Mouse (Mus musculus) heart, embryonic 16.5 days (tissue): Measurements from ENCODE around the gene Ppp1r35. TPM values are rescaled to one million over a fixed set of nuclear protein-coding genes. Genes with fewer than 3 reads are reported as not detected.

Source experiments
- ATAC-seq: fragments of 200-750 bp; cut with Nextera tagmentation; replicated peaks from 2 replicates; pipeline ENCODE4 v1.8.0; 2017; ENCODE audit warnings: moderate number of reproducible peaks; ENCODE audit not compliant: insufficient read depth, low FRiP score; ENCODE audit errors: extremely low read depth
- H3K27ac ChIP-seq: fragments of 300-500 bp; sonication (generic); 2 replicates; pipeline ENCODE4 v1.5.1; 2014; ENCODE audit warnings: mild to moderate bottlenecking, low read length, control low read depth, moderate library complexity
- H3K27me3 ChIP-seq: fragments of 300-500 bp; sonication (generic); 2 replicates; pipeline ENCODE4 v1.6.1; 2014; ENCODE audit warnings: low read length, mixed read lengths; ENCODE audit not compliant: control insufficient read depth, insufficient read depth
- H3K36me3 ChIP-seq: fragments of 300-500 bp; sonication (generic); 2 replicates; pipeline ENCODE4 v1.6.1; 2014; ENCODE audit not compliant: control insufficient read depth, insufficient read depth
- H3K4me1 ChIP-seq: fragments of 300-500 bp; sonication (generic); 2 replicates; pipeline ENCODE4 v1.6.1; 2014; ENCODE audit warnings: low read length, mixed read lengths; ENCODE audit not compliant: control insufficient read depth, insufficient read depth
- H3K4me2 ChIP-seq: fragments of 300-500 bp; sonication (generic); 2 replicates; pipeline ENCODE4 v1.6.1; 2014; ENCODE audit warnings: low read depth, mild to moderate bottlenecking, control low read depth, low read length
- H3K4me3 ChIP-seq: fragments of 300-500 bp; sonication (generic); 2 replicates; pipeline ENCODE4 v1.5.1; 2014; ENCODE audit warnings: mild to moderate bottlenecking, control low read depth, low read length
- H3K9ac ChIP-seq: fragments of 300-500 bp; sonication (generic); 2 replicates; pipeline ENCODE4 v1.6.1; 2014; ENCODE audit warnings: low read length, control low read depth
- H3K9me3 ChIP-seq: fragments of 300-500 bp; sonication (generic); replicated peaks from 2 replicates; pipeline ENCODE4 v1.6.1; 2016; ENCODE audit warnings: low read length; ENCODE audit not compliant: control insufficient read depth
- WGBS: fragments of 180-500 bp; shearing (Covaris S2); extraction: QIAGEN DNeasy Blood & Tissue Kit; methylation state at CpG from one replicate; pipeline ENCODE4 v1.1.7; 2014; 5-methylcytosine and 5-hydroxymethylcytosine counted together
- polyA plus RNA-seq: library from polyadenylated mRNA; unstranded; fragments of >200 nt; fragmentation: Nextera tagmentation; extraction: Ambion mirVana; gene quantifications from 2 replicates; pipeline ENCODE4 v1.2.1, GENCODE M21; 2015

Ppp1r35 gene
- 20.5 and 22.6 TPM in 2 replicates for polyA plus RNA-seq

- H3K27ac ChIP-seq: peak within 1 kb of the TSS; percentile 93
- peak; percentile 92 for ATAC-seq
- 1% methylated on average over 31 of the region's 31 CpGs for WGBS
- H3K9me3 ChIP-seq: no peaks in the 10 kb centered on the region
- H3K27me3 ChIP-seq: no peaks in the 10 kb centered on the region
- H3K4me2 ChIP-seq: peak within 1 kb of the TSS; percentile 84
- peak within 1 kb of the TSS; percentile 98 for H3K4me3 ChIP-seq
- H3K36me3 ChIP-seq: peaks cover 29% of the 10 kb centered on the region
- peak within 1 kb of the TSS; percentile 99 for H3K9ac ChIP-seq
- peaks cover 36% of the 10 kb centered on the region for H3K4me1 ChIP-seq
Observed at GRCm38 (mm10) chr5:137778635-137779034, at the start of gene Ppp1r35. Gene Ppp1r35 (plus strand): TSS chr5:137778849.

GRCm38 (mm10) chr5:137733638-137734288 lies 44.9 kb upstream of the Ppp1r35 start:
- H3K9ac ChIP-seq: no peak overlapping the region
- 92% methylated on average over 12 of the region's 12 CpGs for WGBS
- no peak for ATAC-seq
- no peaks in the 10 kb centered on the region for H3K9me3 ChIP-seq
- H3K36me3 ChIP-seq: no peaks in the 10 kb centered on the region; the same call in 1 of the 2 replicates
- no peak overlapping the region for H3K4me3 ChIP-seq
- H3K27ac ChIP-seq: no peak overlapping the region
- no peaks in the 10 kb centered on the region for H3K4me1 ChIP-seq
- no peaks in the 10 kb centered on the region for H3K27me3 ChIP-seq
- H3K4me2 ChIP-seq: no peak overlapping the region

- Histone ChIP-seq H3K4me3 (no peak overlapping the region), H3K27ac (no peak overlapping the region), H3K27me3 (no peaks in the 10 kb centered on the region), H3K9ac (no peak overlapping the region), H3K9me3 (no peaks in the 10 kb centered on the region), H3K36me3 (no peaks in the 10 kb centered on the region; the same call in 1 of the 2 replicates), H3K4me1 (no peaks in the 10 kb centered on the region; the same call in 1 of the 2 replicates), H3K4me2 (no peak overlapping the region)
- no peak for ATAC-seq
- WGBS: 78% methylated on average over 6 of the region's 6 CpGs
Observed at GRCm38 (mm10) chr5:137734289-137735061, 44.2 kb upstream of the Ppp1r35 start.

- no peak overlapping the region for H3K4me3 ChIP-seq
- H3K4me2 ChIP-seq: no peak overlapping the region
- no peak overlapping the region for H3K9ac ChIP-seq
- peaks cover 6% of the 10 kb centered on the region; the same call in 1 of the 2 replicates for H3K4me1 ChIP-seq
- H3K27me3 ChIP-seq: no peaks in the 10 kb centered on the region
- ATAC-seq: no peak
- H3K36me3 ChIP-seq: no peaks in the 10 kb centered on the region; the same call in 1 of the 2 replicates
- WGBS: 77% methylated on average over 6 of the region's 6 CpGs
- no peaks in the 10 kb centered on the region for H3K9me3 ChIP-seq
- H3K27ac ChIP-seq: no peak overlapping the region
Observed at GRCm38 (mm10) chr5:137737400-137737940, 41.2 kb upstream of the Ppp1r35 start.

- Histone ChIP-seq H3K27ac (no peak overlapping the region), H3K4me1 (peaks cover 6% of the 10 kb centered on the region; the same call in 1 of the 2 replicates), H3K9ac (no peak overlapping the region), H3K27me3 (no peaks in the 10 kb centered on the region), H3K9me3 (no peaks in the 10 kb centered on the region), H3K4me3 (no peak overlapping the region), H3K36me3 (no peaks in the 10 kb centered on the region; the same call in 1 of the 2 replicates), H3K4me2 (no peak overlapping the region)
- 48% methylated on average over 5 of the region's 5 CpGs for WGBS
- no peak for ATAC-seq
Observed at GRCm38 (mm10) chr5:137738516-137738915, 40.1 kb upstream of the Ppp1r35 start.

GRCm38 (mm10) chr5:137739471-137739870 lies 39.2 kb upstream of the Ppp1r35 start:
- H3K27me3 ChIP-seq: no peaks in the 10 kb centered on the region
- peak overlapping the region; percentile 22; the same call in 1 of the 2 replicates for H3K4me2 ChIP-seq
- ATAC-seq: no peak
- 76% methylated on average over 9 of the region's 9 CpGs for WGBS
- no peak overlapping the region; the same call in 1 of the 2 replicates for H3K4me3 ChIP-seq
- no peak overlapping the region for H3K27ac ChIP-seq
- H3K4me1 ChIP-seq: peaks cover 6% of the 10 kb centered on the region; the same call in 1 of the 2 replicates
- no peaks in the 10 kb centered on the region for H3K36me3 ChIP-seq
- no peak overlapping the region for H3K9ac ChIP-seq
- no peaks in the 10 kb centered on the region for H3K9me3 ChIP-seq

GRCm38 (mm10) chr5:137740506-137740905 lies 38.1 kb upstream of the Ppp1r35 start:
- no peaks in the 10 kb centered on the region for H3K27me3 ChIP-seq
- peak overlapping the region; percentile 82 for H3K9ac ChIP-seq
- peak overlapping the region; percentile 73 for H3K4me3 ChIP-seq
- no peaks in the 10 kb centered on the region for H3K9me3 ChIP-seq
- WGBS: 18% methylated on average over 11 of the region's 11 CpGs
- no peak for ATAC-seq
- H3K4me2 ChIP-seq: peak overlapping the region; percentile 93
- no peaks in the 10 kb centered on the region for H3K36me3 ChIP-seq
- H3K4me1 ChIP-seq: peaks cover 12% of the 10 kb centered on the region
- no peak overlapping the region for H3K27ac ChIP-seq

- Histone ChIP-seq H3K9ac (peak within 1 kb of the TSS; percentile 82), H3K27ac (peak within 1 kb of the TSS; percentile 74), H3K9me3 (no peaks in the 10 kb centered on the region), H3K4me2 (peak within 1 kb of the TSS; percentile 93), H3K4me1 (peaks cover 13% of the 10 kb centered on the region), H3K27me3 (no peaks in the 10 kb centered on the region), H3K4me3 (peak within 1 kb of the TSS; percentile 73), H3K36me3 (no peaks in the 10 kb centered on the region)
- ATAC-seq: peak; percentile 80
- WGBS: under 1% methylated on average over 69 of the region's 71 CpGs
Observed at GRCm38 (mm10) chr5:137741023-137741931, 37.4 kb upstream of the Ppp1r35 start, which contains the start of gene Nyap1. Gene Nyap1 (minus strand): TSS chr5:137741607.
